Mouse (Mus musculus) myocyte (in vitro differentiated cells): Measurements from ENCODE around the gene Lbx1.

Experiments
- POLR2A ChIP-seq: IDR thresholded peaks from one replicate; pipeline ENCODE4 v1.6.1; 2011; ENCODE audit warnings: low read depth, mild to moderate bottlenecking, control low read depth, moderate library complexity; ENCODE audit not compliant: insufficient read length
- POLR2AphosphoS2 ChIP-seq: IDR thresholded peaks from one replicate; pipeline ENCODE4 v1.6.1; 2011; ENCODE audit warnings: low read depth, control low read depth; ENCODE audit not compliant: insufficient read length
- TCF12 ChIP-seq: IDR thresholded peaks from one replicate; pipeline ENCODE4 v1.6.1; 2011; ENCODE audit warnings: mild to moderate bottlenecking, control low read depth; ENCODE audit not compliant: poor library complexity, insufficient read depth, severe bottlenecking
- USF1 ChIP-seq: IDR thresholded peaks from one replicate; pipeline ENCODE4 v1.6.1; 2011; ENCODE audit warnings: low read depth, mild to moderate bottlenecking, control low read depth, moderate library complexity

DNA sequence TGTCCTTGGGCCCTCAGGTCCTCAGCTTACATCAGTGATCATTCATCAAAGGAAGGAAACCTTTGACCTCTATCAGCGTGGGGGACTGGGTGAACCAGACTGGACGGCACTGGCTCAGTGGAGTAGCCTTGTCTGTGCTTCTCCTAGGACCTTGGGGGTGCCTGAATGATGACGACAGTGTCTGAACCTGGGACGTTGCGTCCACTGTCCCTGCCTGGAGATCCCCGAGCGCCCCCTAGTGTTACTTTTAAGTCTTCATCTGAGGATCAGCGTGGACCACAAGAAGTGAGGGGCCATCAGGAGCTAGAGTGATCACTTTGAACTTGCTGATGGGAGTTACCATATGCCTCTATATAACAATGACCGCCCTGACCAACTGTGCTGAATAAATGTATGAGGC, 19.4 kb downstream of the Lbx1 start:
- TF ChIP-seq TCF12 (no peak), POLR2A (no peak), POLR2AphosphoS2 (no peak), USF1 (no peak)
